In the genomic region with DNA sequence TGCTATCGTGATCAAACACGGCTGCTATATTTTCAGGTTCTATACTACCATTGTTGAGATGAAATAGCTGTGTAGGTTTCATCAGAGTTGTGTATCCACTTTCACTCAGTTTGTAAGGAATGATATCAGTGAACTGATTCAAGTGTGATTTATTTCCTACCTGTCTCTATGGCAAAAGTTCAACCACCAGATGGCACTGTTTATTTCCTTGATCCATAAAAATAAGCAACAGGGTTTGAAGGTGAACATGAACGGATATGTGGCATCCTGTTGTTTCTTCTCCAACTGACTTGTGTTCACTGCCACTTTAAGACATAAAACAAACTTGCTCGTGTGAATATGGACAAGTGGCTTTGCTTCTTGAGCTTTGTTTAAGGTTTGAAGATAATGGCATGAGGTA, we compare ENCODE assay signal across 9 mouse cellular contexts.
A peak's percentile ranks its signal among the peaks of the same experiment; 100 is the strongest.
DNase-seq lines count a peak whose midpoint lies in the region; ATAC-seq and TF ChIP-seq lines count a peak whose summit lies in the region.
"Had no signal": no experiment of that assay in that cellular context is flagged by ENCODE, and none has a peak within 500 bp of the region (broad histone marks: within the 10 kb centered on the region; RNA-seq: fewer than 3 reads in every experiment).

No protein-coding gene starts in this region.

- H3K36me3 ChIP-seq in limb, embryonic 14.5 days (ENCODE audit: control insufficient read depth, insufficient read depth, low read length) = no peaks in the 10 kb centered on the region
- no peaks in the 10 kb centered on the region for H3K36me3 ChIP-seq in limb, embryonic 10.5 days

- intact Hi-C loops in gastrocnemius, postnatal 14 days (cut with DNase I; ENCODE audit: low total_unique reads) = no loop called here

- H3K27me3 ChIP-seq in limb, embryonic 14.5 days (ENCODE audit: control insufficient read depth, insufficient read depth, low read length) = no peaks in the 10 kb centered on the region
- H3K27me3 ChIP-seq in limb, embryonic 10.5 days (ENCODE audit: low read depth, poor library complexity, severe bottlenecking) = no peaks in the 10 kb centered on the region
- no peaks in the 10 kb centered on the region for H3K27me3 ChIP-seq in cerebellum, adult 2 months (ENCODE audit: control insufficient read depth, insufficient read depth, low read length)

- H3K4me1 ChIP-seq in limb, embryonic 14.5 days (ENCODE audit: control insufficient read depth, insufficient read depth, low read length) = no peaks in the 10 kb centered on the region
- no peaks in the 10 kb centered on the region for H3K4me1 ChIP-seq in limb, embryonic 10.5 days
- no peaks in the 10 kb centered on the region for H3K4me1 ChIP-seq in cerebellum, adult 2 months (ENCODE audit: control insufficient read depth, insufficient read depth, low read length)

- H3K9me3 ChIP-seq in limb, embryonic 14.5 days (ENCODE audit: control insufficient read depth, low read length) = no peaks in the 10 kb centered on the region
- no peaks in the 10 kb centered on the region for H3K9me3 ChIP-seq in limb, embryonic 10.5 days (replicated peaks)

- no peak overlapping the region for H3K9ac ChIP-seq in limb, embryonic 14.5 days (ENCODE audit: low read depth, low read length, severe bottlenecking)

- no peak overlapping the region for H3K4me2 ChIP-seq in limb, embryonic 14.5 days (replicated peaks; ENCODE audit: low read depth, low read length, severe bottlenecking)

- ATAC-seq in limb, embryonic 14.5 days (ENCODE audit: low FRiP score, low read depth) = no peak

- H3K4me3 ChIP-seq in limb, embryonic 14.5 days (replicated peaks; ENCODE audit: low read length) = no peak overlapping the region
- no peak overlapping the region for H3K4me3 ChIP-seq in limb, embryonic 10.5 days
- H3K4me3 ChIP-seq in cerebellum, adult 2 months (replicated peaks; ENCODE audit: insufficient read depth, low read depth, low read length) = no peak overlapping the region

- peak; percentile 45; the same call in 1 of the 2 replicates for TF ChIP-seq CTCF in cerebellum, adult 2 months (IDR thresholded peaks at IDR 0.05; ENCODE audit: borderline replicate concordance, insufficient read depth, low read depth, low read length)

- H3K27ac ChIP-seq in limb, embryonic 14.5 days (replicated peaks; ENCODE audit: low read depth, low read length) = no peak overlapping the region
- no peak overlapping the region for H3K27ac ChIP-seq in limb, embryonic 10.5 days
- H3K27ac ChIP-seq in cerebellum, adult 2 months (ENCODE audit: insufficient read depth, low read length) = no peak overlapping the region
- H3K27ac ChIP-seq: macrophage had no signal

- TF ChIP-seq POLR2A in limb, embryonic 14.5 days (IDR thresholded peaks at IDR 0.05; ENCODE audit: borderline replicate concordance, extremely low read depth, insufficient read depth, insufficient read length) = no peak
- no peak for TF ChIP-seq POLR2A in cerebellum, adult 2 months (IDR thresholded peaks at IDR 0.05; ENCODE audit: borderline replicate concordance, insufficient read depth, low read length)

- WGBS in limb, embryonic 14.5 days = 49% methylated on average over 4 of the region's 4 CpGs
- 53% methylated on average over 4 of the region's 4 CpGs for WGBS in limb, embryonic 10.5 days
- 34% methylated on average over 4 of the region's 4 CpGs for WGBS in cerebellum, adult 2 months

- peak; percentile 10 for DNase-seq in adrenal gland, postnatal 10 days
- DNase-seq in adrenal gland, adult 2 months = no peak
- DNase-seq in limb, embryonic 14.5 days (ENCODE audit: low spot score) = peak; percentile 59
- no peak for DNase-seq in limb, embryonic 10.5 days (ENCODE audit: low spot score)
- DNase-seq in cerebellum, adult 2 months = peak in 1 of 2 experiments; percentile 54
- DNase-seq in lung, postnatal 14 days = peak; percentile 7
- DNase-seq in urinary bladder, adult 2 months (ENCODE audit: low spot score) = no peak
- no peak for DNase-seq in gastrocnemius, postnatal 14 days

Comparison
In these comparisons a context has a peak if more than half of its experiments do, and no peak if none do; other contexts are left out.
1. DNase-seq: peak in adrenal gland, postnatal 10 days (single experiment), limb, embryonic 14.5 days (single experiment) and lung, postnatal 14 days (single experiment); none in adrenal gland, adult 2 months (single experiment), limb, embryonic 10.5 days (single experiment), urinary bladder, adult 2 months (single experiment) and gastrocnemius, postnatal 14 days (single experiment).